Mouse (Mus musculus) adipocyte (in vitro differentiated cells): Measurements from ENCODE around the gene Lrpap1.

Experiments used
- DNase-seq: peaks from one replicate; pipeline ENCODE4 v3.0.0-alpha.2; 2016; ENCODE audit warnings: low spot score

The Lrpap1 gene

GRCm38 (mm10) chr5:35056604-35057432 is 48.7 kb downstream of the Lrpap1 start, which contains the start of gene Dok7:
TSS of gene Dok7 (plus strand) at chr5:35056766.
- no peak for DNase-seq

GRCm38 (mm10) chr5:35055076-35055475 is 50.5 kb downstream of the Lrpap1 start:
- DNase-seq = no peak

- no peak for DNase-seq
Observed at GRCm38 (mm10) chr5:35054628-35055027, 50.9 kb downstream of the Lrpap1 start.

- no peak for DNase-seq
Observed at GRCm38 (mm10) chr5:35050541-35050940, 55.0 kb downstream of the Lrpap1 start.

GRCm38 (mm10) chr5:35043110-35043451 is 62.5 kb downstream of the Lrpap1 start:
- DNase-seq = peak; percentile 94

GRCm38 (mm10) chr5:35042431-35043109 is 63.0 kb downstream of the Lrpap1 start:
- DNase-seq = no peak
